Mouse (Mus musculus) heart, postnatal 0 days (tissue): ENCODE measurements around the gene Nlrx1. TPM values are rescaled to one million over a fixed set of nuclear protein-coding genes. Genes with fewer than 3 reads are reported as not detected.

Source experiments
- ATAC-seq: fragments of 200-750 bp; cut with Nextera tagmentation; 2 replicates; pipeline ENCODE4 v1.8.0; 2017; ENCODE audit warnings: low read depth, moderate number of reproducible peaks, moderate library complexity; ENCODE audit not compliant: insufficient read depth
- DNase-seq: peaks from one replicate; pipeline ENCODE4 v3.0.0-alpha.2; 2016; ENCODE audit warnings: low spot score
- H3K27ac ChIP-seq: fragments of 300-500 bp; sonication (generic); 2 replicates; pipeline ENCODE4 v1.5.1; 2014; ENCODE audit warnings: low read depth, mild to moderate bottlenecking
- H3K27me3 ChIP-seq: fragments of 300-500 bp; sonication (generic); 2 replicates; pipeline ENCODE4 v1.6.1; 2014; ENCODE audit warnings: low read length, mixed read lengths; ENCODE audit not compliant: control insufficient read depth, insufficient read depth
- H3K36me3 ChIP-seq: fragments of 300-500 bp; sonication (generic); replicated peaks from 2 replicates; pipeline ENCODE4 v1.6.1; 2014; ENCODE audit warnings: low read length, mixed read lengths; ENCODE audit not compliant: control insufficient read depth, insufficient read depth
- H3K4me1 ChIP-seq: fragments of 300-500 bp; sonication (generic); 2 replicates; pipeline ENCODE4 v1.6.1; 2014; ENCODE audit warnings: antibody characterized with exemption; ENCODE audit not compliant: control insufficient read depth, insufficient read depth
- H3K4me2 ChIP-seq: fragments of 300-500 bp; sonication (generic); 2 replicates; pipeline ENCODE4 v1.6.1; 2014; ENCODE audit warnings: low read depth, mild to moderate bottlenecking, low read length, moderate library complexity
- H3K4me3 ChIP-seq: fragments of 300-500 bp; sonication (generic); 2 replicates; pipeline ENCODE4 v1.5.1; 2014; ENCODE audit warnings: low read depth, low read length
- H3K9ac ChIP-seq: fragments of 300-500 bp; sonication (generic); replicated peaks from 2 replicates; pipeline ENCODE4 v1.6.1; 2014; ENCODE audit warnings: low read depth, low read length, mixed read lengths
- H3K9me3 ChIP-seq: fragments of 300-500 bp; sonication (generic); replicated peaks from 2 replicates; pipeline ENCODE4 v1.6.1; 2016; ENCODE audit warnings: low read length; ENCODE audit not compliant: control insufficient read depth
- CTCF ChIP-seq: IDR thresholded peaks from 2 replicates; pipeline ENCODE4 v1.5.1; 2016; ENCODE audit warnings: antibody characterized with exemption, control low read depth, low read depth
- EP300 ChIP-seq: IDR thresholded peaks from 2 replicates; pipeline ENCODE4 v1.6.1; 2016; ENCODE audit warnings: antibody characterized with exemption, low read depth
- WGBS: fragments of 180-500 bp; shearing (Covaris S2); extraction: QIAGEN DNeasy Blood & Tissue Kit; methylation state at CpG from one replicate; pipeline ENCODE4 v1.1.7; 2014; 5-methylcytosine and 5-hydroxymethylcytosine counted together
- polyA plus RNA-seq: library from polyadenylated mRNA; unstranded; fragments of >200 nt; fragmentation: Nextera tagmentation; extraction: Ambion mirVana; gene quantifications from 2 replicates; pipeline ENCODE4 v1.2.1, GENCODE M21; 2015
- total RNA-seq: library from RNA; depleted of rRNA; stranded (reverse); fragments of >200 nt; gene quantifications from 2 replicates; pipeline ENCODE4 v1.2.3, GENCODE M21; 2014; ENCODE audit warnings: low replicate concordance; rRNA removed

The Nlrx1 gene
- total and polyA plus RNA-seq, 2 experiments from 2014 or later = 10.2 to 15.4 TPM

- no peak for DNase-seq
- H3K27ac ChIP-seq = no peak overlapping the region
- no peaks in the 10 kb centered on the region for H3K27me3 ChIP-seq
- no peak overlapping the region for H3K9ac ChIP-seq
- no peak overlapping the region for H3K4me3 ChIP-seq
- TF ChIP-seq EP300 = no peak
- TF ChIP-seq CTCF = no peak
- H3K4me2 ChIP-seq = no peak overlapping the region
- 96% methylated on average over 14 of the region's 14 CpGs for WGBS
- no peaks in the 10 kb centered on the region for H3K9me3 ChIP-seq
- no peaks in the 10 kb centered on the region for H3K4me1 ChIP-seq
- H3K36me3 ChIP-seq = peaks cover 4% of the 10 kb centered on the region; the same call in 1 of the 2 replicates
- ATAC-seq = no peak
Observed at GRCm38 (mm10) chr9:44213538-44213937, 54.9 kb downstream of the Nlrx1 start.

GRCm38 (mm10) chr9:44212406-44212805 is 56.0 kb downstream of the Nlrx1 start:
- no peaks in the 10 kb centered on the region for H3K9me3 ChIP-seq
- H3K9ac ChIP-seq = no peak overlapping the region
- no peak overlapping the region for H3K27ac ChIP-seq
- H3K4me3 ChIP-seq = no peak overlapping the region
- WGBS = 87% methylated on average over 4 of the region's 4 CpGs
- no peak overlapping the region for H3K4me2 ChIP-seq
- peaks cover 4% of the 10 kb centered on the region; the same call in 1 of the 2 replicates for H3K36me3 ChIP-seq
- DNase-seq (no peak), ATAC-seq (no peak)
- H3K27me3 ChIP-seq = no peaks in the 10 kb centered on the region
- TF ChIP-seq CTCF (no peak), EP300 (no peak)
- H3K4me1 ChIP-seq = no peaks in the 10 kb centered on the region

- DNase-seq (no peak), ATAC-seq (no peak)
- Histone ChIP-seq H3K9ac (no peak overlapping the region), H3K36me3 (peaks cover 4% of the 10 kb centered on the region; the same call in 1 of the 2 replicates), H3K27ac (no peak overlapping the region), H3K4me3 (no peak overlapping the region), H3K4me2 (no peak overlapping the region), H3K4me1 (no peaks in the 10 kb centered on the region), H3K9me3 (no peaks in the 10 kb centered on the region), H3K27me3 (no peaks in the 10 kb centered on the region)
- TF ChIP-seq EP300 (no peak), CTCF (no peak)
- 89% methylated on average over 4 of the region's 4 CpGs for WGBS
Observed at GRCm38 (mm10) chr9:44209416-44209815, 59.0 kb downstream of the Nlrx1 start.

- H3K4me1 ChIP-seq = no peaks in the 10 kb centered on the region
- ATAC-seq = no peak
- peaks cover 4% of the 10 kb centered on the region; the same call in 1 of the 2 replicates for H3K36me3 ChIP-seq
- no peak for DNase-seq
- H3K9ac ChIP-seq = no peak overlapping the region
- H3K9me3 ChIP-seq = no peaks in the 10 kb centered on the region
- H3K4me3 ChIP-seq = no peak overlapping the region
- no peaks in the 10 kb centered on the region for H3K27me3 ChIP-seq
- no peak for TF ChIP-seq EP300
- TF ChIP-seq CTCF = no peak
- no peak overlapping the region for H3K27ac ChIP-seq
- WGBS = 89% methylated on average over 2 of the region's 2 CpGs
- H3K4me2 ChIP-seq = no peak overlapping the region
Observed at GRCm38 (mm10) chr9:44207840-44208239, 60.6 kb downstream of the Nlrx1 start.

Other genes with a start within 250 kb of the Nlrx1 start
- gene Thy1, start 225.2 kb downstream of the Nlrx1 start, total RNA-seq = 6.3 and 12.5 TPM in 2 replicates
- gene Thy1, start 225.2 kb downstream of the Nlrx1 start, polyA plus RNA-seq = 3.6 and 4.4 TPM in 2 replicates
- 44.9 and 48.6 TPM in 2 replicates for gene Usp2, start 201.6 kb downstream of the Nlrx1 start, total RNA-seq
- 114 and 121 TPM in 2 replicates for gene Usp2, start 201.6 kb downstream of the Nlrx1 start, polyA plus RNA-seq
- not detected in 2 replicates for gene Mfrp, start 166.9 kb downstream of the Nlrx1 start, total RNA-seq
- not detected in 2 replicates for gene Mfrp, start 166.9 kb downstream of the Nlrx1 start, polyA plus RNA-seq
- gene C1qtnf5, start 161.4 kb downstream of the Nlrx1 start, total RNA-seq = 9.0 TPM in 2 replicates
- gene C1qtnf5, start 161.4 kb downstream of the Nlrx1 start, polyA plus RNA-seq = 4.1 and 4.5 TPM in 2 replicates
- not detected in 2 replicates for gene Gm49380, start 155.1 kb downstream of the Nlrx1 start, total RNA-seq
- gene Gm49380, start 155.1 kb downstream of the Nlrx1 start, polyA plus RNA-seq = 0.10 TPM in 1 of 2 replicates, not detected in the other
- gene Rnf26, start 155.1 kb downstream of the Nlrx1 start, total RNA-seq = 13.0 and 16.6 TPM in 2 replicates
- gene Rnf26, start 155.1 kb downstream of the Nlrx1 start, polyA plus RNA-seq = 13.7 and 14.1 TPM in 2 replicates
- gene Mcam, start 134.1 kb downstream of the Nlrx1 start, total RNA-seq = 190 and 209 TPM in 2 replicates
- gene Mcam, start 134.1 kb downstream of the Nlrx1 start, polyA plus RNA-seq = 47.1 and 54.2 TPM in 2 replicates
- gene Cbl, start 34.5 kb downstream of the Nlrx1 start, total RNA-seq = 17.6 and 18.6 TPM in 2 replicates
- 4.3 and 5.2 TPM in 2 replicates for gene Cbl, start 34.5 kb downstream of the Nlrx1 start, polyA plus RNA-seq
- not detected in 2 replicates for gene Ccdc153, start 27.9 kb downstream of the Nlrx1 start, total RNA-seq
- gene Ccdc153, start 27.9 kb downstream of the Nlrx1 start, polyA plus RNA-seq = 2.0 TPM in 1 of 2 replicates, not detected in the other
- not detected in 2 replicates for gene Pdzd3, start 17.1 kb downstream of the Nlrx1 start, total RNA-seq
- 0.07 and 0.10 TPM in 2 replicates for gene Pdzd3, start 17.1 kb downstream of the Nlrx1 start, polyA plus RNA-seq
- 1.7 and 2.1 TPM in 2 replicates for gene Abcg4, start 20.0 kb upstream of the Nlrx1 start, total RNA-seq
- gene Abcg4, start 20.0 kb upstream of the Nlrx1 start, polyA plus RNA-seq = 0.49 and 0.69 TPM in 2 replicates
- 14.8 and 26.3 TPM in 2 replicates for gene Hinfp, start 37.1 kb upstream of the Nlrx1 start, total RNA-seq
- 7.6 and 9.4 TPM in 2 replicates for gene Hinfp, start 37.1 kb upstream of the Nlrx1 start, polyA plus RNA-seq
- gene C2cd2l, start 51.7 kb upstream of the Nlrx1 start, total RNA-seq = 14.5 and 16.8 TPM in 2 replicates
- 4.7 and 5.0 TPM in 2 replicates for gene C2cd2l, start 51.7 kb upstream of the Nlrx1 start, polyA plus RNA-seq
- 27.6 and 33.3 TPM in 2 replicates for gene Dpagt1, start 57.4 kb upstream of the Nlrx1 start, total RNA-seq
- gene Dpagt1, start 57.4 kb upstream of the Nlrx1 start, polyA plus RNA-seq = 24.5 and 25.2 TPM in 2 replicates
- 285 and 447 TPM in 2 replicates for gene H2afx, start 66.1 kb upstream of the Nlrx1 start, total RNA-seq
- 69.3 and 71.2 TPM in 2 replicates for gene H2afx, start 66.1 kb upstream of the Nlrx1 start, polyA plus RNA-seq
- gene Hmbs, start 75.6 kb upstream of the Nlrx1 start, total RNA-seq = 61.5 and 96.3 TPM in 2 replicates
- 81.3 and 84.0 TPM in 2 replicates for gene Hmbs, start 75.6 kb upstream of the Nlrx1 start, polyA plus RNA-seq
- gene Vps11, start 93.1 kb upstream of the Nlrx1 start, total RNA-seq = 25.0 and 27.8 TPM in 2 replicates
- 17.7 TPM in 2 replicates for gene Vps11, start 93.1 kb upstream of the Nlrx1 start, polyA plus RNA-seq
- gene Hyou1, start 110.9 kb upstream of the Nlrx1 start, total RNA-seq = 35.5 and 37.8 TPM in 2 replicates
- gene Hyou1, start 110.9 kb upstream of the Nlrx1 start, polyA plus RNA-seq = 5.4 and 5.9 TPM in 2 replicates
- gene Slc37a4, start 128.3 kb upstream of the Nlrx1 start, total RNA-seq = 83.8 and 97.2 TPM in 2 replicates
- 32.2 and 35.1 TPM in 2 replicates for gene Slc37a4, start 128.3 kb upstream of the Nlrx1 start, polyA plus RNA-seq
- gene Rps25, start 138.5 kb upstream of the Nlrx1 start, total RNA-seq = 302 and 464 TPM in 2 replicates
- gene Rps25, start 138.5 kb upstream of the Nlrx1 start, polyA plus RNA-seq = 1,421 and 1,578 TPM in 2 replicates
- 30.8 and 58.4 TPM in 2 replicates for gene Trappc4, start 139.0 kb upstream of the Nlrx1 start, total RNA-seq
- gene Trappc4, start 139.0 kb upstream of the Nlrx1 start, polyA plus RNA-seq = 72.5 and 79.0 TPM in 2 replicates
- gene Ccdc84, start 150.0 kb upstream of the Nlrx1 start, total RNA-seq = 13.7 and 45.1 TPM in 2 replicates
- 17.2 and 17.7 TPM in 2 replicates for gene Ccdc84, start 150.0 kb upstream of the Nlrx1 start, polyA plus RNA-seq
- not detected in 2 replicates for gene Foxr1, start 172.5 kb upstream of the Nlrx1 start, total RNA-seq
- gene Foxr1, start 172.5 kb upstream of the Nlrx1 start, polyA plus RNA-seq = not detected in 2 replicates
- 18.0 TPM in 1 of 2 replicates, not detected in the other for gene Upk2, start 186.4 kb upstream of the Nlrx1 start, total RNA-seq
- not detected in 2 replicates for gene Upk2, start 186.4 kb upstream of the Nlrx1 start, polyA plus RNA-seq
- gene Bcl9l, start 214.2 kb upstream of the Nlrx1 start, total RNA-seq = 12.4 and 33.9 TPM in 2 replicates
- 4.4 and 5.2 TPM in 2 replicates for gene Bcl9l, start 214.2 kb upstream of the Nlrx1 start, polyA plus RNA-seq